Mouse (Mus musculus) heart, postnatal 0 days (tissue): ENCODE measurements around the gene Slc37a1. TPM values are rescaled to one million over a fixed set of nuclear protein-coding genes. Genes with fewer than 3 reads are reported as not detected.

ENCODE experiments used
- ATAC-seq: fragments of 200-750 bp; cut with Nextera tagmentation; 2 replicates; pipeline ENCODE4 v1.8.0; 2017; ENCODE audit warnings: low read depth, moderate number of reproducible peaks, moderate library complexity; ENCODE audit not compliant: insufficient read depth
- DNase-seq: peaks from one replicate; pipeline ENCODE4 v3.0.0-alpha.2; 2016; ENCODE audit warnings: low spot score
- H3K27ac ChIP-seq: fragments of 300-500 bp; sonication (generic); 2 replicates; pipeline ENCODE4 v1.5.1; 2014; ENCODE audit warnings: low read depth, mild to moderate bottlenecking
- H3K27me3 ChIP-seq: fragments of 300-500 bp; sonication (generic); 2 replicates; pipeline ENCODE4 v1.6.1; 2014; ENCODE audit warnings: low read length, mixed read lengths; ENCODE audit not compliant: control insufficient read depth, insufficient read depth
- H3K36me3 ChIP-seq: fragments of 300-500 bp; sonication (generic); replicated peaks from 2 replicates; pipeline ENCODE4 v1.6.1; 2014; ENCODE audit warnings: low read length, mixed read lengths; ENCODE audit not compliant: control insufficient read depth, insufficient read depth
- H3K4me1 ChIP-seq: fragments of 300-500 bp; sonication (generic); 2 replicates; pipeline ENCODE4 v1.6.1; 2014; ENCODE audit warnings: antibody characterized with exemption; ENCODE audit not compliant: control insufficient read depth, insufficient read depth
- H3K4me2 ChIP-seq: fragments of 300-500 bp; sonication (generic); 2 replicates; pipeline ENCODE4 v1.6.1; 2014; ENCODE audit warnings: low read depth, mild to moderate bottlenecking, low read length, moderate library complexity
- H3K4me3 ChIP-seq: fragments of 300-500 bp; sonication (generic); 2 replicates; pipeline ENCODE4 v1.5.1; 2014; ENCODE audit warnings: low read depth, low read length
- H3K9ac ChIP-seq: fragments of 300-500 bp; sonication (generic); replicated peaks from 2 replicates; pipeline ENCODE4 v1.6.1; 2014; ENCODE audit warnings: low read depth, low read length, mixed read lengths
- H3K9me3 ChIP-seq: fragments of 300-500 bp; sonication (generic); replicated peaks from 2 replicates; pipeline ENCODE4 v1.6.1; 2016; ENCODE audit warnings: low read length; ENCODE audit not compliant: control insufficient read depth
- CTCF ChIP-seq: IDR thresholded peaks from 2 replicates; pipeline ENCODE4 v1.5.1; 2016; ENCODE audit warnings: antibody characterized with exemption, control low read depth, low read depth
- EP300 ChIP-seq: IDR thresholded peaks from 2 replicates; pipeline ENCODE4 v1.6.1; 2016; ENCODE audit warnings: antibody characterized with exemption, low read depth
- WGBS: fragments of 180-500 bp; shearing (Covaris S2); extraction: QIAGEN DNeasy Blood & Tissue Kit; methylation state at CpG from one replicate; pipeline ENCODE4 v1.1.7; 2014; 5-methylcytosine and 5-hydroxymethylcytosine counted together
- polyA plus RNA-seq: library from polyadenylated mRNA; unstranded; fragments of >200 nt; fragmentation: Nextera tagmentation; extraction: Ambion mirVana; gene quantifications from 2 replicates; pipeline ENCODE4 v1.2.1, GENCODE M21; 2015
- total RNA-seq: library from RNA; depleted of rRNA; stranded (reverse); fragments of >200 nt; gene quantifications from 2 replicates; pipeline ENCODE4 v1.2.3, GENCODE M21; 2014; ENCODE audit warnings: low replicate concordance

Slc37a1 gene
- total and polyA plus RNA-seq, 2 experiments from 2014 or later, result 13.5 to 37.9 TPM

DNA sequence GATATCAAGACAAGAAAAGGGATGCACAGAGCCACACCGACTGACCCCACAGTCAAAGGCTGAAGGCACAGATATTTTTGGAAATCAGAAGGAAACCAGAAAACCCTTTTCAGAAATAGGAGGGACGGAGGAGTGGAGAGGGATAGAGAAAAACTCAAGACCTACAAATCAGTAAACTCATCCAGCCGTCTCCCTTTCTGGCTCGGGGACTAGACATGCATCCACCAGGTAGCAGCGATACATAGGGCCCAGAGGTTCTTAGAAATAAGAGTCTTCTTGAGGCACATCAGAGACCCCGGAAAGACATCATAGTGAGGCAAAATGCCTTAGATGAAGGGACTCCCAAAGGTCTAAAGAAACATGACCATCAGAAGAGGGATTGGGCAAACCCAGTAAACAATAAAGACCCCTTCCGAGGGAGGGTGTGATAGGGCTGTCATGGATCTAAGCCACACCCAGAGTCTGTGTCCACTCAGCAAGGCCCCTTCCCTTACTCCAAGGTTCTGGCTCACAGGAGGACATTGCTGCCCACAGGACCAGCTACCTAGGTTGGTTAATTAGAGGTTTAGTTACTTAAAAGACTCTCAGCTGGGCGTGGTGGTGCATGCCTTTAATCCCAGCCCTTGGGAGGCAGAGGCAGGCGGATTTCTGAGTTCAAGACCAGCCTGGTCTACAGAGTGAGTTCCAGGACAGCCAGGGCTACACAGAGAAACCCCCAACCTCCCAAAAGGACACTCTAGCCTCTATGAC lies 14.0 kb upstream of the Slc37a1 start:
- no peaks in the 10 kb centered on the region for H3K4me1 ChIP-seq
- H3K27ac ChIP-seq, result no peak overlapping the region
- no peak overlapping the region for H3K4me2 ChIP-seq
- no peak overlapping the region for H3K4me3 ChIP-seq
- no peaks in the 10 kb centered on the region for H3K27me3 ChIP-seq
- no peaks in the 10 kb centered on the region for H3K36me3 ChIP-seq
- no peak overlapping the region for H3K9ac ChIP-seq
- WGBS, result 78% methylated on average over 9 of the region's 9 CpGs
- ATAC-seq (no peak), DNase-seq (no peak)
- TF ChIP-seq EP300 (no peak), CTCF (no peak)
- no peaks in the 10 kb centered on the region for H3K9me3 ChIP-seq

DNA sequence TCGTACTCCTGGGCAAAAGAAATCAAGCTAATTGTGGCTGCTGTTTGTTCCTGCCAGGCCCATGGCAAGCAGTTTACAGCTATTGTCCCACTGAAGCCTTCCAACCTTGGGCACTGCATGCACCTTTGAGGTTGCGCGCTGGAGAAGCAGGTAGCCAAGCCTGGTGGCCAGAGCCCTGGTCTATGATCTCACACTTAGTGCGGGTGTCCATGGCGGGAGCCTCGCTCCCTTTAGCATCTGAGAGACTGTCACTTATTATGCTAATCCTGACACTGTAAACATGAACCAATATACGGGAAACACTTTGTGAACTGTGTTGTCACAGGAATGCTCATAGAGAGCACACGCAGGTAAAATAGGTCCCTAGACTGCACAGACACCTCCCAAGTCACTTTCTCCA lies 13.0 kb upstream of the Slc37a1 start:
- no peak for ATAC-seq
- no peak overlapping the region for H3K27ac ChIP-seq
- H3K36me3 ChIP-seq, result no peaks in the 10 kb centered on the region
- H3K27me3 ChIP-seq, result no peaks in the 10 kb centered on the region
- no peaks in the 10 kb centered on the region for H3K9me3 ChIP-seq
- no peak overlapping the region for H3K4me2 ChIP-seq
- TF ChIP-seq EP300 (no peak), CTCF (no peak)
- H3K4me1 ChIP-seq, result no peaks in the 10 kb centered on the region
- no peak overlapping the region for H3K4me3 ChIP-seq
- H3K9ac ChIP-seq, result no peak overlapping the region
- WGBS, result 84% methylated on average over 8 of the region's 8 CpGs
- DNase-seq, result no peak

DNA sequence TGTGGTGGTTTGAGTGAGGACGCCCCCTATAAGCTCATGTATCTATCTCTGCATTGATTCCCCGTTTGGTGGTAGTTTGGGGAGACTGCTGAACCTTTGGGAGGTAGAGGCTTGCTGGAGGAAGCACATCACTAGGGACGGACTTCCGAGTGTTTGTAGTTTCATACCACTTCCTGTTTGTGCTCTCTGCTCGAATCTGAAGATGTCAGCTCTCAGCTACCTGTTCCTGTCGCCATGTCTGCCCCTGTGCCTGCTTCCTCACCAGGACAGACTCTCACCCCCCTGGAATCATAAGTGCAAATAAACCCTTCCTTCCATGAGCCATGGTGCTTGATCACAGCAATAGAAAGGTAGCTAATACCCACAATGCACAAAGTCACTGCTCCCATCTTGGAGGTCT lies 11.4 kb upstream of the Slc37a1 start:
- ATAC-seq, result no peak
- Histone ChIP-seq H3K27ac (no peak overlapping the region), H3K4me1 (no peaks in the 10 kb centered on the region), H3K9ac (no peak overlapping the region), H3K9me3 (no peaks in the 10 kb centered on the region), H3K27me3 (no peaks in the 10 kb centered on the region), H3K4me3 (no peak overlapping the region), H3K4me2 (no peak overlapping the region), H3K36me3 (no peaks in the 10 kb centered on the region)
- DNase-seq, result no peak
- TF ChIP-seq CTCF, result no peak
- no peak for TF ChIP-seq EP300
- 77% methylated on average over 6 of the region's 6 CpGs for WGBS

DNA sequence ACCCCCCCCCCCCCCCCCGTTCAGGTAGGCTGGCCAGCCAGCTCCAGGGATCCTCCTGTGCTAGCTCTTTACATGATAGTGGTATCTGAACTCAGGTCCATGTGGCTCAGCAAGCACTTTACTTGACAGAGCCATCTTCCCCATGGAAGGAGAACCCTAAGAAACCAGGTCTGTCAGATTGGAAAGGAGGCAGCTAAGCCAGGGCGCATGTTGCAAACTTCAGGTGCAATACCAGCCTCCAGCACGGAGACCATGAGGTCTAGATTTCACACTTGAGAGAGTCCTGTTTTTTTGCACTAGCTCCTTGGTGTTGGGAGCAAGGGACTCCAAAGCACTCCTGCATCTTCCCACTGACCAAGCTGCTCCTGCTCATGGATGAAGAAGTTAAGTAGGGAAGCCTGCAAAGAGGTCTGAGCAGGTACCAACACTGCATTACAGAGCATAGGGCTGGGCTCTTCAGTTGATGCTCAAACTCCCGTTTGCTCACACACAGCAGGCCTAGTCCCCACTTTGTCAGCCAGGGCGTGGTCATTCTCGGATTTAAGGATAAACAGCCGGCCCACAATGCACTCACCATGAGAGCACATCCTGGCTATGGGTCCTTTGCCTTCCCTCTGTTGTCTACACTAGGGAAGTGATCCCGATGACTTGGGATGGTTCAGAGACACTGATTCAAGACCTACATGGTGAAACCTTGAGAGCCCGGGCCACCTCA lies 10.2 kb upstream of the Slc37a1 start:
- DNase-seq, result no peak
- peak overlapping the region; percentile 71 for H3K4me2 ChIP-seq
- no peak for TF ChIP-seq EP300
- TF ChIP-seq CTCF, result no peak
- no peaks in the 10 kb centered on the region for H3K4me1 ChIP-seq
- WGBS, result 33% methylated on average over 9 of the region's 9 CpGs
- ATAC-seq, result no peak; the same call in 1 of the 2 replicates
- no peaks in the 10 kb centered on the region for H3K27me3 ChIP-seq
- H3K9ac ChIP-seq, result no peak overlapping the region
- H3K9me3 ChIP-seq, result no peaks in the 10 kb centered on the region
- H3K36me3 ChIP-seq, result no peaks in the 10 kb centered on the region
- peak overlapping the region; percentile 47 for H3K4me3 ChIP-seq
- no peak overlapping the region for H3K27ac ChIP-seq

DNA sequence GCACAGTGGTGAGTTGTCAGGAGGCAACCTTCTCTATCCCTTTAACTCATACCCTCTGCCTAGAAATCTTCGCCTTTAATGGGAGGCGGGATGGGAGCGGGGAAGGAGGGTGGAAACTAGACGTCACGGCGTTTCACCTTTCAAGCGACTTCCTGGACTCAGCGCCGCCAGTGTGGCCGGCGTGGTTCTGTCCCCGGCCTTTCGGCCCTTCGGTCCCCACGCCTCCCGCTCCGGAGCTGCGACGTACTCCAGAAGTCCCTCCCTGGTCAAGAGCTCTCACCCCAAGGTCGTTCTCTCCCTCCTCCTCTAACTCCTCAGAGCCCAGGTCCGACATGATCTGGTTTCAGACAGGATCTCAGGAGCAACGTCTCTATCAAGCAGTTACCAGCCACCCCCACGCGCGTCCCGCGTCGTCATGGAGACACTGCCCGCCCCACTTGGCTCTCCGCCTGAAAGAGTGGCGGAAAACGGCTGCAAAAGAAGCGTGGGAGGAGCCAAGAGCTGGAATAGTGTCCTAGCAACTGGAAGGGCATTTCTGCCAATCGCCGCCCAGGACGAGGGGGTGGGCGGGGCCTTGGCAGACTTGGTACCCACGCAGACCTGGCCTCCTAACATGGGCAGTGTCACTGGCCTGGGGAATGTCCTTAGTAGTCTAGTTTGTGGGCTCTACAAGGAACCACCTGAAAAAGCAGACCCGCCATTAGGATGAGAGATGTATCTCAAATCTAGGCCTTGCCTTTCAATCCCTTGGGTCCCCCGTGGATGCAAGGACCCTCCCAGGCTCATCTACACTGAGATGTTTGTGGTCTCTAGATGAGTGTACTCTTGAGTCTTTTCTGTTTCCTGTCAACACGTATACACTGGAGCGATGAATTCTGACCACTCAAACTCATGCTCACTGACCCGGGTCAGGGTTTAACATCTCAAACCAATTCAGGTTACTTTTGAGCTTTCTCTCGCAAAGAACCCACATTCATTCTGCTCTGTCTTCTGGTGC lies 9.4 kb upstream of the Slc37a1 start, which contains the start of gene Rsph1:
TSS of gene Rsph1 (minus strand) at position 462 of the 997 bp plus-strand sequence.
- Histone ChIP-seq H3K9me3 (no peaks in the 10 kb centered on the region), H3K27me3 (no peaks in the 10 kb centered on the region), H3K9ac (no peak within 1 kb of the TSS), H3K4me2 (peak within 1 kb of the TSS; percentile 71), H3K4me1 (no peaks in the 10 kb centered on the region), H3K4me3 (peak within 1 kb of the TSS; percentile 47), H3K36me3 (no peaks in the 10 kb centered on the region), H3K27ac (no peak within 1 kb of the TSS)
- no peak for TF ChIP-seq EP300
- ATAC-seq (peak; percentile 93), DNase-seq (peak; percentile 87)
- 10% methylated on average over 44 of the region's 44 CpGs for WGBS
